Mouse (Mus musculus) neural tube, embryonic 10.5 days (tissue): ENCODE results near the gene Tmco4.

Experiments
- DNase-seq: peaks from one replicate; pipeline ENCODE4 v3.0.0-alpha.2; 2017; ENCODE audit warnings: low spot score; ENCODE audit errors: extremely low spot score

Gene Tmco4

DNA sequence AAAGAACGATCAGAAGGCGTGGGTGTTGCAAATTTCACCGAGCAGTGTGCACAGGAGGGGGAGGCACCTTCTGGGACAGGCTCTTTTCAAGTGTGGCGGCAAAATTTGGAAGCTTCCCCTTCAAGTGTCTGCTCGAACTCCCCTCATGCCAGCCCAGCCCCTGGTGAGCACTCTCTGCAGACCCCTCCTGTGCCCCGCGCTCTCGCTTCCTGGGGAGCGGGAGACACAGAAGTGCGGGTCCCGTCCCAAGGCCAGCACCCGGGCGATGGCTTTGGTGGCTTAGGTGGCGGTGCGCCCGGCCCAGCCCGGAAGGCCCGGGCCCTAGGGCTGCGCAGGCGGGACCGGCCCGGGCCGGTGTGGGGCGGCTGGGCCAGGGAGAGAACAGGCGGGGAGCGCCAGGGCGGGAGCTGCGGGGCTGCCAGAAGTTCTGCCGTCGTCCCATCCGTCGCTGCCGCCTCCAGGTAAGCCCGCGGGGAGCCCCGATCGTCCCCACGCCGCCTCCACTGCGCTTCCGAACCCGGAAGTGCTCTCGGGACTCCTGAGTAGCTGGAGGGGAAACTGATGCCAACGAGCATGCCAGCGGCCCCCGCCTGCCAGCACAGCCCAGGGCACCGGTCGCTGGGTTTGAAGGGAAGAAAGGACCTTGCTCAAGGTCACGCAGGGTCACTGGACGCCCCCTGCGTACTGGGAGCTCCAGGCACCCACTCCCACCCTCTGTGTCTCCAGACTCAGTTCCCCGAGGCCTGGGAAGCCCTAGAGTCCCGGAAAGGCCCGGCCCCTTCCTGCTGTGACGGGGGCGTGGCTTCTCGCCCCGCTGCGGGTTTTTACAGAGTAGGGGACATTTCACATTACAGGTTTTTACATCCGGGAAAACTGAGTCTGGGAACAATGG, at the start of gene Tmco4:
Tmco4 (plus strand) TSS at position 62 of the 892 bp plus-strand sequence.
- peak; percentile 67 for DNase-seq

DNA sequence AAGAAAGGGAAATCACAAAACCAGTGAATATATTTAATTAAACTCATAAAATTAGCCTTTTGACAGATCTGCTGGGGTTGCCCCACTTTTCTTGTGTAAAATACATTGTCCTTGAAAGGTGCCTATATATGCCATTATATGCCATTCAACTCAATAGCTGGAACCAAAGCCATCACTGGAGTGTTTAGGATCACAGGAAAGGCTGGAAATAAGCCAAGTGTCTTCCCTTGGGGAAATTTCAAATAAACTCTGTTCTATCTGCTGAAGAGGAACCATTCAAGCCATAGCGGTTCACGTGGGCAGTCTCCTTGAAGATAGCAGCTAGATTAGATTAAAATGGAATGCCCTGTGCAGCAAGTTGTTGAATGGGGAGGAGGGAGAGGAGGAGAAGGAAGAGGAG, 47.1 kb upstream of the Tmco4 start:
- DNase-seq = no peak

DNA sequence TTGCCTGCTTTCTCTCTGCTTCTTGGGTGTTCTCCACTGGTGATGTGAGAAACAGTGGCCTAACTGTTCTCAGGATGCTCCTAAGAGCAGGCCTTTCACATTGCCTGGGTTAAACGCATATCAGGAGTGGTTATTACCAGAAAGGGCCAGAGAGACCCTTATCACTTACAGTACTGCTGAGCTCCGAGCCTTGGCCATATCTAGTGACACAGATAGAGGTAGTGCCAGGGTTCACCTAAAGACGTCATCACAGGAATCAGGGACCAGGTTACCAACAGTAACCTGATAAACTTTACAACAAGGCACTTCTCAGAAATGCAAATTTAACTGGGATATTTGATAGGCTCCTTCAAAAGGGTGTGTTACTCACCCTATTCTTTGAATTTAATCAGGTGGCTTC, 38.8 kb upstream of the Tmco4 start:
- no peak for DNase-seq

DNA sequence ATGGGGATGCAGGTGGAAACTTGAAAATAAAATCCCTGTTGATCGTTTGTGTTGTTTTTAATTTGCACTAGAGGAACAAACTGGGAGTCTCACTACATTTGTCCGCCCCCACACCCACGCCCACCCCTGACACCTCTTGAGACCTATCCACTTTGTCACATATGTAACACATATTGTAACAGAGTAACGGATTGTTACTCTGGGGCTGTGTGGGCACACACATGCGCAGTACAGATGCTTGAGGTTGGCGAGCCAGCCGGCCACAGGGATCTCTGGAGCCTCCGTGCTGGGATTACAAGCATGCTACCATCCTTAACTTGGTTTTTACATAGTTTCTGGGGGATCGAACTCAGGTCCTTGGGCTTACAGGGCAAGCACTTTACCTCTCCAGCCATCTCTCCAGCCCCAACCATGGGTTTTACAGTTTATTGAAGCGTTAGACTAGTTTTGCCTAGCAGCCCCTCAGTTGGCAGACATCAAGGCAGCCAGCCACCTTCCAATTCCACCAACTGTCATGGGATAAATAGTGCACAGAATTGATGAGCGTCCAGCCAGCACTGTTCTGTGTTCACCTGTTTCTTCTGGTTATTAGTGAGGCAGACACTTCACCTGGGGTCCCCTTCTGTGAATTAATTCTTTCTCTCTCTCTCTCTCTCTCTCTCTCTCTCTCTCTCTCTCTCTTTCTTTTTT, 38.1 kb upstream of the Tmco4 start:
- DNase-seq = no peak

DNA sequence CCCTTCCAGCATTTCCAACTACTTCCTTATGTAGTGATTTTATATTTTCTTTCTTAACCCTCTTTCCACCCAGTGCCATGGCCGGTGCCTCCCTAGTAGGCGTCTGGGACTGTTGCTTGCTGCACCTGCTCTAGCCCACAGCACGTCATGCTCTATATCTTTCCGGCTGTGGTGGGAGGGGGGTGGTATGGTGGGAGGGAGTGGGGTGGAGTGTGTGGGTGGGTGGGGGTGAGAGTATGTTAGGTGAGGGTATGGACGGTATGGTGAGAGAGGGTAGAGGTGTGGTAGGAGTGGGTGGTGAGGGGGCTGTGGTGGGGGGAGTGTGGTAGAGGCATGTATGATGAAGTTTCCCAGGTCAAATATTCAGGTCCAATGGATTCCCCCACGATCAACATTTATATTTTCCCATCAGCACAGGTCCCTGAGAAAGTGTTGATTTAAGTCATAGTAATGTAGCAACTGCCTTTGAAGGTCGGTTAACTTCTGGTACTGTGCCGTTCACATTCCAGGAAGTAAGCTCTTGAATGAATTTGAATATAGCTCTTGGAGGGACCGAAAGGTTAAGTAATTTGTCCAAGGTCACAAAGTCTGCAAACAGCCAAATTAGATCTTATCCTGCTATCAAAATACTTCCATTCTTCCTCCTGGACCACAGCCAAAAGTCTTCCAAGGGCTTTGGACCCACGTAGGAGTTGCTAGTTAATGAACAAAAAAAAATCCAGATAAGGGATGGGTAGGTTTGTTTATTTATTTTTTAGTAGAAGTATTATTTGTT, 34.0 kb upstream of the Tmco4 start:
- no peak for DNase-seq

DNA sequence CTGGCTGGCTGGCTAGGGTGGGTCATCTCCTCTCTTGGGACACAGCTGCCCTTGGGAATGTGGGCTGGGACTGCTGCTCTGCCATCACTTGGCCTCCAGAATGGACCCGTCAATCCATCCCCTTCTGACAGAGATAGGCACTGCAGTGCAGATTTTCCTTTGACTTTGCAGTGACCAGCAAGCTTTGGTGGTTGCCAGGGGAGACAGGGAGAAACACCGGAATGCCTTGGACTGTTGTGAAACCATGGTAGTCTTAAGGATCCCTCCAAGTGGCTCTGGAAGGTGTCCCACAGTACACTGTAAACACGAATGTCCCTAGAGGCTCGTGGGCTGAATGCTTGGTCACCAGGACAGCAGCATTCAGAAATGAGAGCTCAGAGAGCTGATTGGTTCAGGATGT, 33.2 kb upstream of the Tmco4 start:
- DNase-seq = no peak

DNA sequence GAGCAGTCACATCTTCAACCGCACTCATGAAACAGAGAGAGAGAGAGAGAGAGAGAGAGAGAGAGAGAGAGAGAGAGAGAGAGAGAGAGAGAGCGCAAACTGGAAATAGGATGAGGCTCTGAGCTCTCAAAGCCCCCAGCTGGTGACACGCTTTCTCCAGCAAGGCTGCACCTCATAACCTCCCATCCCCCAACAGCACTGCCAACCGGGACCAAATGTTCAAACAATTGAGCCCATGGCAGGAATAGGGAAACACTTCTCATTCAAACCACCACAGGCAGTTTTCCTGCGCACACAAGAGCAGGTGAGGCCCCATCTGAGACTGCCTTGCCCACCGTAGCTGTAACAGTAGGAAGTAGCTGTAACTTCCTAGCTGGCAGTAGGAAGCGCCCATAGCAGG, 31.3 kb upstream of the Tmco4 start:
- DNase-seq = no peak

DNA sequence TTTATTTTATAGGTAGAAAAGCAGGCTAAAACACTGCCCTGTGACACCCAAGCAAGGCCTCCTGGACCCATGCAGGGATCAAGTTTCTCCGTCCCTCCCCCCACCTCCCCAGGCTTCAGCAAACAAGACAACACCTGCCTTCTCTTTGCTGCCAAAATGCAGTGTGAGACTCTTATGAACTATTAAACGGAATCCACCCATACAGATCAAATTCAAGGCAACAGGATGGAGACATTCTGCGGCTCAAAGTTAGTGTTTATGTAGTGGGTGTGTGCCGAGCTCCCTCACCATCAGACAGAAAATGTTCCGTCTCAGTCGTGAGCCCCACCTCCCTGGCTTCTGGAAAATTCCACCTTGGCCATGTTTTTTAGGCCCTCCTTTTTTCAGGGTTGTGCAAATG, 30.7 kb upstream of the Tmco4 start:
- no peak for DNase-seq

DNA sequence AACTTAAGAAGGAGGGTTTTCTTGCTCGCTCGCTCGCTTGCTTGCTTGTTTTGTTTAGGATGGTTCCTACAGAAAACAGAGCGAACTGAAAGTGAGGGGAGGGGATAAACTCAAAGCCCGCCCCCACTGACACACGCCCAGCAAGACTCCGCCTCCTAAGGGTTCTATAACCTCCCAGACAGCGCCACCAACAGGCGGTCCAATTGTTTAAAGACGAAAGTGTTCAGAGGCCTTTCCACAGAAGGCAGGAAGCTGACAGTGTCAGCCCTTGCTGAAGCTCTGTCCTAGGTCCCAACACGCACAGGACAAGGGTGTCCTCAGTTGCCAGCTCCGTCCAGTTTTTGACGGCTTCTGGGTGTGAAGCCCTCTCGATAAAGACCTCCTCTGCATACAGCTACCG, 29.0 kb upstream of the Tmco4 start:
- peak; percentile 49 for DNase-seq

DNA sequence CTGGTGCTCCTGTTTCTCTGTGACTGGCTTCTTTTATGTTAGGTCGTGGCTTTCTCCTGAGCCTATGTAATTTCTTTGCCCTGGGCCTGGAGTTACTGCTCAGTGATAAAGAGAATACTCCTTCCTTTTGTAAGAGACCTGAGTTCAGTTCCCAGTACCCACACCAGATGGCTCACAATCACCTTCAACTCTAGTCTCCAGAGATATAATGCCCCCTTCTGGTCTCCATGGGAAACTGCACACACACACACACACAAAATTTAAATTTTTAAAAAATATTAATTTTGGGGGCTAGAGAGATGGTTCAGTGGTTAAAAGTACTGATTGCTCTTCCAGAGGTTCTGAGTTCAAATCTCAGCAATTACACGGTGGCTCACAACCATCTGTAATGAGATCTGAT, 24.4 kb upstream of the Tmco4 start:
- no peak for DNase-seq

DNA sequence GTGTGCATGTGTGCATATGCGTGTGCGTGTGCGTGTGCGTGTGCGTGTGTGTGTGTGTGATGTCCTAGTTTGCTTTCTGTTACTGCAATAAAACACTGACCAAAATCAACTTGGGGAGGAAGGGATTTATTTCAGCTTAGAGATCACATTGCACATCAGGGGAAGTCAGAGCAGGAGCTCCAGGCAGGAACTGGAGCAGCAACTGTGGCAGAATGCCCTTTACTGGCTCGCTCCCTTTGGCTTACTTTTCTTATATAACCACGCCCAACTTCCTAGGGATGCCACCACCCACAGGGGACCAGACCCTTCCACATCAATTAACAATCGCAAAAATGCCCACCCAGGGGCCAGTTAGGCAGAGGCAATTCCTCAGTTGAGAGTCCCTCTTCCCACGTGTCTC, 14.1 kb upstream of the Tmco4 start:
- no peak for DNase-seq

DNA sequence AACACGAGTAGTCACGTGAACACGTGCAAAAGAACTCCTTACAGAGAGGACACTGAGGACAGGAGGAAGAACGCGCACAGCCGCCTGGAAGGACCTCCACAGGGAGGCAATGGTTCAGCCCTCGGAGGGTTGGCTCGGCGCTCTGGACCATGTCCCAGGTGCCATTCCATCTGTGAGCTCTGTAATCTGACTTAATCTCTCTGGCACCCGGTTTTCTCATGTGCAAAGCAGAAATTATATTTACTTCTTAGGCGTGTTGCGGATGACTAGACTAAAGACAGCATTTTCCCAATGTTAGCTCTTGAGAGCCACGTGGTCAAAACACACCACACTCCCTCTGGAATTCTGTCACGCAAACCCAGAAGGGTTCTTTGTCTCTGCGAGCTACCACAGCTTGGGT, 13.6 kb upstream of the Tmco4 start:
- DNase-seq = no peak

DNA sequence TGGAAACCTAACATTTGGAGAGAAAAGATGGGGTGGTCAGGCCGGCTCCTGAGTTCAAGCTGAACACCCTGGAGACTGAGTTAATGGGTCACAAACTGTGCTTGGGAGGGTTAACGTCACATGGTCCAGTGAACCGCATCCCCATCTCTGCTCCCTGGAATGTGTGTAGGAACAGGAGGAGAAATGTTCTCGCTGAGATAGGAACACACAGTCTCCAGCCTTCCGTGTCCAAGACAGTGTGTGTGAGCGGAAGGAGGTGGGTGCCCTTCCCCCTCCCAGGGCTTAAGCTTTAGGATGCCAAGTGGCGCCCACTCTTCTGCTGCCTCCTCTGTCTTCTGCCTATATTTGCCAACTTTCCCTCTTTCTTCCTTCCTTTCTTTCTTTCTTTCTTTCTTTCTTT, 12.8 kb upstream of the Tmco4 start:
- DNase-seq = no peak

DNA sequence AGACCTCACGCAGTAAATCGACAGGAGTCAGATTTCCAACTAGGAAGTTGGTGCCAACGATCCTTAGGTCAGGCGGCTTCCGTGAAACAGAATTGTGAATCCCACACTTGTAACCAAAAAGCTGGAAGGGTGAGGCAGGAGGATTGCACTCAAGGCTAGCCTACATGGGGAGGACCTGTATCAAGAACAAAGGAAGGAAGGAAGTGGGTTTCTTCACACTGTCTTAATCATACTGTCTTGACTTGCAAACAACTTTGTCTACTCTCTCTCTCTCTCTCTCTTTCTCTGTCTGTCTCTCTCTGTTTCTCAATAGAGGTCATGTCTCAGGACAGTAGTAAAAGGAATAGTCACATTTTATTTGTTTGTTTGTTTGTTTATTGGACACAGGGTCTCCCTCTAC, 10.0 kb upstream of the Tmco4 start:
- DNase-seq = no peak

DNA sequence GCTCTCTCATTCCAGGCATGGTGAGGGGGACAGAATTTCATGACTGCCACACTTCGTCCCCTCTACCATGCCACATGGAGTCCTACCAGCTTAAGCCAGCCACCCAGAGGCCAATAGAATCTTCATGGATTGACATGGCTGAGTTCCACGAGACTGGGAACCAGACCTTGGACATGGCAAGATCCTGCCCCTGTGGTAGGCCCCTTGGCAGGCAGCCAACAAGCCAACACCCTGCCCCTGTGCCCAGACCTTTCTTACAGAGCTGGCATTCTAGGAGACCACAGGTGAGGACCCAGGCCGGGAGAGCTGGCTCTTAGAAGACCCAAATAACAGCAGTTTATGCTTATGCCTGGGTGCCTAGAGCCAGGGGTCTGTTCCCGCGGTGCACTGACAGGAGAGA, 6.8 kb upstream of the Tmco4 start:
- no peak for DNase-seq

DNA sequence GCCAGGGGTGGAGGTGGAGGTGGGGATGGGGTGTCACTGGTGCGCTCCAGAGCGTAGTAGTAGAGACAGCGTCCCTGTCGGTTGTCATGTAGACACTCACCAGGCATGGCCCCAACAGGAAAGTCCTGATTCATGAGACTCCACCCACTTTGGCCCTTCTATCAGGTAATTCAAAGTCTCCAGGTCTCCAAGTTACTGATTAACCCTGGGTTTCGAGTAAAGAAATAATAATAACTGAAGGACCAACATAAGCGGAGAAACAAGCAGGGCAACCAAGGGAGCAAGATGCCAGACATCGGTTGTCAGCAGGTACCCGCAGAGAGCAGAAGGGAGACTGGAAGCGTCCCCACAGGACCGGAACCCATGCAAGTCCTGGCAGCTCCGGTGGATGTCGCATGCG, 5.8 kb upstream of the Tmco4 start, which contains the start of gene Rnf186:
Rnf186 (plus strand) TSS at position 247 of the 400 bp plus-strand sequence.
- no peak for DNase-seq

DNA sequence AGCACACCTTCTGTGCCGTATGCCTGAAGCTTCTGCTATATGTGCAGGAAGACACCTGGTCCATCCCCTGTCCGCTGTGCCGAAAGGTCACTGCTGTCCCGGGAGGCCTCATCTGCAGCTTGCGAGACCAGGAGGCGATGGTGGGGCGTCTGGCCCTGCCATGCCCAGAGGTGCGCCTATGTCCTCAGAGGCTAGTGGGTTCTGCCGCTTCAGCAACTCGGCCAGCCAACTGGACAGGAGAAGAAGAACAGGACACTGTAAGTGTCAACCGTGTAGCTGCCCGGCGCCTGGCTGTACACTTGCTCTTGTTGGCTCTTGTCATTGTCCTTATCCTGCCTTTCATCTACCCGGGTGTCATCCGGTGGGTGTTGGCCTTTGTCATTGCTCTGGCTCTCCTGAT, 5.2 kb upstream of the Tmco4 start:
- no peak for DNase-seq

DNA sequence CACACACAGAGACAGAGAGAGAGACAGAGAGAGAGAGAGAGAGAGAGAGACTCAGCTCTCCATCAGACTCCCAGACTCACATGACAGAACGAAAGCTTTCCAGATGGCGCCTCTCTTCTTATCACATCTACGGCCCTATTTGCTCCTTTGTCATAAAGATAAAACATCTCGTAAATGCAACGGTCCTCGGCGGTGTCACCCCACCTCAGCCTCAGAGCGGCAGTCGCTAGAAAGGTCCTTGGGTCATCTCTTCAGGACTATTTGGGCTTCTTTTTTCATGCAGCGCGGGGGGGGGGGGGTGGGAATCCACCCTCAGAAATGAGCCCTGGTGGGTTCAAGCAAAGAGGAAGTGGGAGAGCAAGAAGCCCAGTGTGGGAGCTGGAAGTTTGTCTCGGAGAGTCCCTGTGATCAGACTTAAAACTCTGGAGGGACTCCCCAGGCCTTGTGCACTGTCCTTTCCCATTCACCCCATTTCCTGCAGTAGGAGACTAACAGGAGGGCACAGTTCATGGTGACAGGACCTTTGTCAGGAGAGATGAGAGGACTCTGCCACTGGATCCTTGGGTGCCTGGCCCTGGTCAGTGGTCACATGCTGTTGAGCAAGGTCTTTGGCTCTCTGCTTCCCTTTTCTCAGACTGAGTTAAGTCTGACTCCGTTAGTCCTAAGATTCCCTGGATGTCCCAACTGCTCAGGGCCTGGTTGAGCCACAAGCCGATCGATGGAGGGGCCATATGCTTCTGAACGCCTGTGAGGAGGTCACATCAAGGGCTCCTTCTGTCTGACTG, 3.7 kb upstream of the Tmco4 start:
- no peak for DNase-seq

DNA sequence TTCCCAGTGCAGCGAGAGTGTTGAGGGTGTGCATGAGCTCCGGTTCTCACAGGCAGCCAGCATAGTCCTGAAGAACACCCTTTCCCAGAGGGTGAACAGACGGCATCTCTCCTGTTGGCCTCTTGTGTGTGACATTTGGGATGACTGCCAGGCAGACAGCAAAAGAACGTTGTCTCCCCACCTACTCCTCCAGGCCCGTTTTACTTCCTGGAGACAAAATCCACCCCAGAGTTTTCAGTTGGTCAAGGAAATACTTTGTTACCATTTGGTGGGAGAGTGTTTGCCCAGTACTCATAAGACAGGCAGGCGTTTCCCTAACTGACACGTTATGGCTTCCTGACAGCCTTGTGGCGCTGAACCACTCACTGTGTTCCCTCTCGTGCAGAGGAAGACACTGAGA, 3.0 kb upstream of the Tmco4 start:
- DNase-seq = no peak

DNA sequence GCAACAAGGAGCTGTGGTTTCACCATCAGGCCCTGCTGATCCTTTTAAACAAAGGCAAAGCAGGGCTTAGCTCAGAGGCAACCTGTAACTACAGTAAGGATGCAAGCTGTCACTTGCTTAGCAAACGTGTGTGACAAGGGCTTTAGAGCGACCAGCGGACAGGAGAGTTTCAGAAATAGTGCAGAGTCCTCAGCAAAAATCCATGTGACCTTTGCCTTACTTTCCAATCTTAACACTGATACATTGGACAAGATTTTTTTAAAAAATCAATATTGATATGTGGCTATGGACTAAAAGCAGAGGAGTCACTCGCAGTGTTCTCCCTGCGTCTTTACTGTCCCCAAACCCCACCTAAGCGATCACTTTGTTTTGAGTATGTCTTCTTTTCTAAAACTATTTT, 1.3 kb upstream of the Tmco4 start:
- DNase-seq = no peak

DNA sequence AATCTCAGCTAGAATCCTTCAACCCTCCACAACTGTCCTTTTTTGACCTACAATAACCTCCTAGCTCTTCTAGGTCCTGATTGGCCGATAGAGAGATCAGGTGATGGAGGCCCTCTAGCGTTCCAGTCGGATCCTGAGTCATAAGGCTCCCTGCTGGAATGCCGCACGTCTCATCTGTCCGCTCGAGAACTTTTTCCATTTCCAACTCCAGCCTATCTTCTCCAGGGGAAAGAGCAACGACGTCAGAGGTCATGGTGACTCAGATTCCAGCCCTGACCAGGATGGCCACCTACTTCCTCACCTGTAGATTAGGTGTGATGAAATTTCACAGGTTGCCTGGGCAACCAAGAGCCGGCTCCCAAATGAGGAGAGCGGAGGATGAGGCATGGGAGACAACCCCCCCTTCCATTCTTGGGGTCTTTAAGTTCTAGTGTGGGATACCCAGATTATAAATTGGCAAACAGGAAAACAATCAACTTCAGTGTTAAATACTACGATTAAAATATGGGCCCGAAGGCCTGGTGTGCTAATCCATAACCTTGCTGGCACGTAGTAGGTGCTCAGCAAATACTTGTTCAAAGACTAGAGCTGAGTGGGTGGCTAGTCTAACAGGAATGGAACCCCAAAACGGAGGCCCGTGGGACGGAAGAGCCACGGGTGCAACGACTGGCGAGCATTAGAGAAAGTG, 405 bp upstream of the Tmco4 start:
- DNase-seq = peak; percentile 39
